Mouse (Mus musculus): Measurements from ENCODE around the gene Lif. TPM values are rescaled to one million over a fixed set of nuclear protein-coding genes. Genes with fewer than 3 reads are reported as not detected.
A peak's percentile ranks its signal among the peaks of the same experiment; 100 is the strongest.

Gene Lif
- polyA plus RNA-seq, 1 experiment, result 0.02 TPM

- no peak for TF ChIP-seq GATA1 (IDR thresholded peaks at IDR 0.05; ENCODE audit: low read length)
These were observed 9.8 kb downstream of the Lif start for GRCm38 (mm10) chr11:4267202-4267578.

- TF ChIP-seq GATA1 (IDR thresholded peaks at IDR 0.05; ENCODE audit: low read length), result no peak
These were observed 11.1 kb downstream of the Lif start for GRCm38 (mm10) chr11:4268500-4268899.

- no peak for TF ChIP-seq GATA1 (IDR thresholded peaks at IDR 0.05; ENCODE audit: low read length)
These were observed 13.5 kb downstream of the Lif start for GRCm38 (mm10) chr11:4270744-4271459.

- no peak for TF ChIP-seq GATA1 (IDR thresholded peaks at IDR 0.05; ENCODE audit: low read length)
These were observed 14.2 kb downstream of the Lif start for GRCm38 (mm10) chr11:4271544-4271943.

GRCm38 (mm10) chr11:4276411-4276861 is 19.1 kb downstream of the Lif start:
- TF ChIP-seq GATA1 (IDR thresholded peaks at IDR 0.05; ENCODE audit: low read length), result no peak

GRCm38 (mm10) chr11:4279909-4280308 is 22.6 kb downstream of the Lif start:
- TF ChIP-seq GATA1 (IDR thresholded peaks at IDR 0.05; ENCODE audit: low read length), result no peak

GRCm38 (mm10) chr11:4281852-4282251 is 24.5 kb downstream of the Lif start:
- no peak for TF ChIP-seq GATA1 (IDR thresholded peaks at IDR 0.05; ENCODE audit: low read length)

- no peak for TF ChIP-seq GATA1 (IDR thresholded peaks at IDR 0.05; ENCODE audit: low read length)
These were observed 26.3 kb downstream of the Lif start for GRCm38 (mm10) chr11:4283627-4284026.

GRCm38 (mm10) chr11:4289280-4289679 is 31.9 kb downstream of the Lif start:
- no peak for TF ChIP-seq GATA1 (IDR thresholded peaks at IDR 0.05; ENCODE audit: low read length)

- no peak for TF ChIP-seq GATA1 (IDR thresholded peaks at IDR 0.05; ENCODE audit: low read length)
These were observed 34.3 kb downstream of the Lif start for GRCm38 (mm10) chr11:4291639-4292038.

GRCm38 (mm10) chr11:4292224-4292887 is 35.0 kb downstream of the Lif start:
- peak; percentile 64 for TF ChIP-seq GATA1 (IDR thresholded peaks at IDR 0.05; ENCODE audit: low read length)

GRCm38 (mm10) chr11:4292888-4293247 is 35.5 kb downstream of the Lif start:
- TF ChIP-seq GATA1 (IDR thresholded peaks at IDR 0.05; ENCODE audit: low read length), result no peak

GRCm38 (mm10) chr11:4293481-4293880 is 36.1 kb downstream of the Lif start:
- no peak for TF ChIP-seq GATA1 (IDR thresholded peaks at IDR 0.05; ENCODE audit: low read length)

GRCm38 (mm10) chr11:4294047-4294446 is 36.7 kb downstream of the Lif start:
- no peak for TF ChIP-seq GATA1 (IDR thresholded peaks at IDR 0.05; ENCODE audit: low read length)

GRCm38 (mm10) chr11:4294495-4295351 is 37.4 kb downstream of the Lif start:
- TF ChIP-seq GATA1 (IDR thresholded peaks at IDR 0.05; ENCODE audit: low read length), result no peak

GRCm38 (mm10) chr11:4296610-4297275 is 39.4 kb downstream of the Lif start:
- TF ChIP-seq GATA1 (IDR thresholded peaks at IDR 0.05; ENCODE audit: low read length), result no peak
